Mouse (Mus musculus) hindbrain, embryonic 16.5 days (tissue): ENCODE data around the gene Dph2. TPM values are rescaled to one million over a fixed set of nuclear protein-coding genes. Genes with fewer than 3 reads are reported as not detected.

Source experiments
- ATAC-seq: fragments of 200-750 bp; cut with Nextera tagmentation; 2 replicates; pipeline ENCODE4 v1.8.0; 2017; ENCODE audit warnings: moderate TSS enrichment, moderate library complexity
- H3K27ac ChIP-seq: fragments of 300-500 bp; sonication (generic); 2 replicates; pipeline ENCODE4 v1.5.1; 2014; ENCODE audit warnings: low read depth, mild to moderate bottlenecking, control low read depth, low read length, moderate library complexity
- H3K27me3 ChIP-seq: fragments of 300-500 bp; sonication (generic); replicated peaks from 2 replicates; pipeline ENCODE4 v1.6.1; 2014; ENCODE audit warnings: low read length; ENCODE audit not compliant: control insufficient read depth, insufficient read depth
- H3K36me3 ChIP-seq: fragments of 300-500 bp; sonication (generic); 2 replicates; pipeline ENCODE4 v1.6.1; 2014; ENCODE audit warnings: mild to moderate bottlenecking, low read length, moderate library complexity, mixed read lengths; ENCODE audit not compliant: control insufficient read depth, insufficient read depth
- H3K4me1 ChIP-seq: fragments of 300-500 bp; sonication (generic); 2 replicates; pipeline ENCODE4 v1.6.1; 2014; ENCODE audit warnings: low read depth, low read length; ENCODE audit not compliant: control insufficient read depth, insufficient read depth
- H3K4me2 ChIP-seq: fragments of 300-500 bp; sonication (generic); 2 replicates; pipeline ENCODE4 v1.6.1; 2014; ENCODE audit warnings: mild to moderate bottlenecking, low read length, control low read depth, moderate library complexity
- H3K4me3 ChIP-seq: fragments of 300-500 bp; sonication (generic); 2 replicates; pipeline ENCODE4 v1.5.1; 2014; ENCODE audit warnings: mild to moderate bottlenecking, low read length, control low read depth, moderate library complexity
- H3K9ac ChIP-seq: fragments of 300-500 bp; sonication (generic); 2 replicates; pipeline ENCODE4 v1.6.1; 2014; ENCODE audit warnings: low read depth, mild to moderate bottlenecking, control low read depth, low read length, moderate library complexity
- H3K9me3 ChIP-seq: fragments of 300-500 bp; sonication (generic); 2 replicates; pipeline ENCODE4 v1.6.1; 2014; ENCODE audit warnings: mild to moderate bottlenecking, low read length, moderate library complexity; ENCODE audit not compliant: control insufficient read depth
- WGBS: fragments of 180-500 bp; shearing (Covaris S2); extraction: QIAGEN DNeasy Blood & Tissue Kit; methylation state at CpG from one replicate; pipeline ENCODE4 v1.1.7; 2014; 5-methylcytosine and 5-hydroxymethylcytosine counted together
- polyA plus RNA-seq: library from polyadenylated mRNA; unstranded; fragments of >200 nt; fragmentation: Nextera tagmentation; extraction: Ambion mirVana; gene quantifications from 2 replicates; pipeline ENCODE4 v1.2.1, GENCODE M21; 2015

The Dph2 gene
- polyA plus RNA-seq = 21.8 and 24.0 TPM in 2 replicates

DNA sequence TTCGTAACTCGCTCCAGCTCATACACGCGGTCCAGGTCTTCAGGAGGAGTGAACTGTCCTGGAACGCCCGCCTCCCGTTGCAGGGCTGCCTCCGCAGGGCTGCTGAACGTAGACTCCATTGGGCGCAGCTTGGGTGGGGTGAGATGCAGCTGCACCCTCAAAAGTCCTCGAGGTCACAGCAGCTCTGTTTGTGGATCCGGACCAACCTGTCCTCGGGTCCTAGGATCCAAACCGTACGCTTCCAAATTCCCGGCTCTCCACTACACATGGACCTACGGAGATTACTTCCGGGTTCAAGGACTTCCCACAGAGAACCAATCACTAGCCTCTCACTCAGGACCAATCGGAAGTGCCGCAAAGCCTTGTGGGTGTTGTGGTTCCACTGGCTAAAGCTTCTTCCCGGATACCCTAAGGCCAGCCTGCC is at the start of gene Dph2:
Gene Dph2 (minus strand): TSS at position 295 of the 424 bp plus-strand sequence.
- Histone ChIP-seq H3K4me3 (peak within 1 kb of the TSS; percentile 76), H3K27me3 (no peaks in the 10 kb centered on the region), H3K36me3 (peaks cover 11% of the 10 kb centered on the region), H3K4me2 (peak within 1 kb of the TSS; percentile 90), H3K4me1 (peaks cover 15% of the 10 kb centered on the region), H3K9me3 (no peaks in the 10 kb centered on the region), H3K9ac (peak within 1 kb of the TSS; percentile 64), H3K27ac (no peak within 1 kb of the TSS)
- ATAC-seq = peak; percentile 86
- WGBS = 2% methylated on average over 21 of the region's 21 CpGs

DNA sequence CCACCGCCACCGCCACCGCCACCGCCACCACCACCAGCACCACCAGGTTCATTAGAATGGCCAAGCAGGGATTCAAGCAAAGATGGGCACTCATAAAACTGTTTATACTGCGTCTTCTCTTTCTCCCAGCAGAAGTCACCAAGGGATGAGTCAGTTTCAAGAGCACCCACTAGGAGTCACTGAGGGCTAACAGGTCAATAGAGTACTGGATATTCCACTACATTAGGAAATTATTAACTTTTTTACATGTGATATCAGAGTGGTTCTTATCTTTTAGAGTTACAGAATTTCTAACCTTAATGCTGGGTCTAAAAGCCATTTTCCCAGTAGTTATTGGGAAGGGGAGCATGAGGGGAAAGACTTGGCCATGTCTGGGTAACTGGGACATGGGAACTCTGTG is 45.1 kb upstream of the Dph2 start:
- ATAC-seq = no peak
- Histone ChIP-seq H3K9me3 (no peaks in the 10 kb centered on the region), H3K27me3 (no peaks in the 10 kb centered on the region), H3K9ac (no peak overlapping the region), H3K4me3 (no peak overlapping the region), H3K4me1 (no peaks in the 10 kb centered on the region), H3K27ac (no peak overlapping the region), H3K36me3 (peaks cover 6% of the 10 kb centered on the region), H3K4me2 (no peak overlapping the region)
- WGBS = 99% methylated on average over 5 of the region's 5 CpGs

DNA sequence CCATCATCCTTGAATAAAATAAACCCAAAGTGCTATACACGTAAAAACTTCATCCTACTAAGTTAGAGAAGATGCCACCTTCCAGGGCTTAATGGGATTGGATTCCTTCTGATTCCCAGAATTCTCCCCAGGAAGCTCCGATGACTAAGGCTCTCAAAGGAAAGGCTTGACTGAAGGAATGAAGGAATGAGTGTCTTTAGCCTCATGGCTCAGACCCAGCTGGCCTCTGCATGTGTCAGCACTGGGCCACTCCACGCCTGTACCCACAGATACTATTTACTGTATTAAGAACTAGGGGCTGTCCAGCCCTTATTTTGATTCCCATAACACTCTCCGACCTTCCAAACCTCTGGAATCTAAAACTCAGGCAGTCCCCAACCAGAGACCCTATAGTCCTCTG is 42.2 kb upstream of the Dph2 start:
- 88% methylated on average over 4 of the region's 4 CpGs for WGBS

DNA sequence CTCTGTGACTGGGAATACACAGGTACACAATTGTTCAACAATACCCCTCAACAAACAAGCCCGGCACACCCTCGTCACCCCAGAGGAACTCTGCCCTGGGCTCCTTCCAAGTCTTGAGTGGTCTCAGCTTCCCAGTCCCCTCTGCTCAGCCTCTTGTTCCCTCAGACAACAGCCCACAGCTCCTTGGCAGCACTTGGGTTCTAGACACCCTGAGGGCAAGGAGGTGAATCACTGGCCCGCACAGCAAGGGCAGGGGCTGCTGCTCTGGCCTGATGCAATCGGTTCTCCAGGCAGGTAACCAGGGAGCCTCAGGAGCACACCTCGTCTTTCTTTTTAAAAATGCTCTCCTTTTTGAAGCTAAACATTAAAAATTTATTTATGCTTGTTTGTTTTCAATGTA is 41.4 kb upstream of the Dph2 start:
- 83% methylated on average over 5 of the region's 5 CpGs for WGBS
- no peak overlapping the region for H3K4me3 ChIP-seq

More for the DNA sequence above, 42.2 kb upstream of the Dph2 start:
- Histone ChIP-seq H3K4me2 (no peak overlapping the region), H3K27ac (no peak overlapping the region), H3K27me3 (peaks cover 8% of the 10 kb centered on the region; the same call in 1 of the 2 replicates), H3K4me3 (no peak overlapping the region), H3K36me3 (peaks cover 2% of the 10 kb centered on the region; the same call in 1 of the 2 replicates), H3K9ac (no peak overlapping the region), H3K4me1 (peaks cover 8% of the 10 kb centered on the region), H3K9me3 (no peaks in the 10 kb centered on the region)
- ATAC-seq = no peak

DNA sequence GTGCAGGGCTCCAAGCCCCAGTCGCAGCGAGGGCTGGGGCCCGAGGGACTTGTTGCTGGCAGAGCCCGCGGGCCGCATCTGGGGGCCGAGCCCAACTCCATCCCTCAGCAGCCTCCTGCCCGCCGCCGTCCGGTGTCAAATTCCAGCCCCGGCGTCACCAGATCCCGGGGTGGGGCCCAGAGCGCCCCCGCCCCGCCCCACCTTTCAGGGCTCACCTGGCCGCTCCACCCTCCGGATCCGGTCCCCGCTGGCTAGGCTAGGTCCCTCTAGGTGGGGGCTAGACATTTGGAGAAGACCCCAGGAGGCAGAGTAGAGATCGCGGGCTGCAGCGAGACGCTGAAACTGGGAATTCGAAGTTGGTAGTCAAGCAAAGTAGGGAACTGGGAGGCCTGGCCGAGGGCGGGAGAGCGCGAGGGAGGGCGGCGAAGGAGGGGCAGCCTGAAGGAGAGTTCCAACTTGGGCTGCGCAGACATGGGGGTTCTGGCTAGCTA is 37.6 kb upstream of the Dph2 start, which contains the start of gene Artn:
Gene Artn (minus strand): TSS at position 373 of the 491 bp plus-strand sequence.
- no peak for ATAC-seq
- H3K9ac ChIP-seq = peak within 1 kb of the TSS; percentile 44
- peaks cover 20% of the 10 kb centered on the region for H3K4me1 ChIP-seq
- no peak within 1 kb of the TSS for H3K27ac ChIP-seq
- H3K27me3 ChIP-seq = peaks cover 13% of the 10 kb centered on the region
- H3K36me3 ChIP-seq = no peaks in the 10 kb centered on the region; the same call in 1 of the 2 replicates
- H3K9me3 ChIP-seq = no peaks in the 10 kb centered on the region
- peak within 1 kb of the TSS; percentile 32 for H3K4me3 ChIP-seq
- under 1% methylated on average over 31 of the region's 33 CpGs for WGBS
- H3K4me2 ChIP-seq = peak within 1 kb of the TSS; percentile 63

More for the DNA sequence above, 41.4 kb upstream of the Dph2 start:
- no peaks in the 10 kb centered on the region for H3K9me3 ChIP-seq
- H3K36me3 ChIP-seq = peaks cover 2% of the 10 kb centered on the region; the same call in 1 of the 2 replicates
- H3K27me3 ChIP-seq = peaks cover 13% of the 10 kb centered on the region
- H3K4me2 ChIP-seq = no peak overlapping the region
- no peak for ATAC-seq
- no peak overlapping the region for H3K27ac ChIP-seq
- no peak overlapping the region for H3K9ac ChIP-seq
- peaks cover 14% of the 10 kb centered on the region for H3K4me1 ChIP-seq

DNA sequence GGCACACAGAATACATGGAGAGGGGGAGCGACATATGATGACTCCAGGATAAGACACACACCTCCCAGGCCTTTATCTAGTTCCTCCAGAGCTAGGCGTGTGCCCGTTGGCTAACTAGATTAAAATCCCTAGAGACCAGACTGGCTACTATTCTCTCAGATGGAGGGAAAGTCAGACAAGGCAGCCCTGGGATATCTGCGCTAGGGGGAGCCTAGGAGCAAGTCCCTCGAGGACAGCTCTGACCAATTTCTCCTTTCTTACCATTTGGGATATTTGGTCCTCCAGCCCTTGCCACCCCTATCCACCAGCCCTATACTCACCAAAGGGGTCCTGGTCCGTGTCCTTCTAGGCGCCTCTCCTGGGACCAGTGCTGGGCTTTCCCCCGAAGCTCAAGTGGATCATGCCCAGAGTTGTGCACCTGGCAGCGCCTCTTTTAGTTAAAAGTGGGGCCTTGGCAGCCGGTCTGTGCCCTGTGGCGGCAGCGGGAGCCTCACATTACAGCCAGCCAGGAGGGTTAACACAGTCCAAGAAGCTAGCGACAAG is 36.9 kb upstream of the Dph2 start:
- H3K27me3 ChIP-seq = peaks cover 13% of the 10 kb centered on the region
- no peaks in the 10 kb centered on the region; the same call in 1 of the 2 replicates for H3K36me3 ChIP-seq
- H3K4me3 ChIP-seq = peak overlapping the region; percentile 32; the same call in 1 of the 2 replicates
- peak; percentile 10; the same call in 1 of the 2 replicates for ATAC-seq
- WGBS = 3% methylated on average over 13 of the region's 13 CpGs
- no peaks in the 10 kb centered on the region for H3K9me3 ChIP-seq
- H3K4me1 ChIP-seq = peaks cover 20% of the 10 kb centered on the region
- H3K27ac ChIP-seq = no peak overlapping the region
- peak overlapping the region; percentile 44; the same call in 1 of the 2 replicates for H3K9ac ChIP-seq
- peak overlapping the region; percentile 63 for H3K4me2 ChIP-seq

DNA sequence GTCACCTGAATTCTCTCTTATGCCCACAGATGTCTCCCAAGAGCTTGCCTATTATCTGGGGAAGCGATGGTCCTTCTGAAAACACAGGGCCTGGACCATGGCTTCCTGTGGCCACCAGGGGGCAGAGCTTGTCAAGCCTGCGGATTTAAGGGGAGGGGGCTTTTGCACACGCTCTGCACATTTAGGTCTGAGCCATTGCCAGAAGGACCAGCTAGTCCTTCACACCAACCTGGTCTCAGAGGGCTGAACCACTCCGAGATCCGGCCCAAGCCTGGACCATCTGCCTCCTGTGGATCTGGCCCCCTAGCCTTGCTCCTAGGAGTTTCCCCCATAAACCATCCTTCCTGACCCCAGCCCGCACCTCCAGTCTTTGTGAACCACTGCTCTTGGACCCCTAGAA is 36.4 kb upstream of the Dph2 start:
- peaks cover 13% of the 10 kb centered on the region for H3K27me3 ChIP-seq
- WGBS = 10% methylated on average over 6 of the region's 6 CpGs

DNA sequence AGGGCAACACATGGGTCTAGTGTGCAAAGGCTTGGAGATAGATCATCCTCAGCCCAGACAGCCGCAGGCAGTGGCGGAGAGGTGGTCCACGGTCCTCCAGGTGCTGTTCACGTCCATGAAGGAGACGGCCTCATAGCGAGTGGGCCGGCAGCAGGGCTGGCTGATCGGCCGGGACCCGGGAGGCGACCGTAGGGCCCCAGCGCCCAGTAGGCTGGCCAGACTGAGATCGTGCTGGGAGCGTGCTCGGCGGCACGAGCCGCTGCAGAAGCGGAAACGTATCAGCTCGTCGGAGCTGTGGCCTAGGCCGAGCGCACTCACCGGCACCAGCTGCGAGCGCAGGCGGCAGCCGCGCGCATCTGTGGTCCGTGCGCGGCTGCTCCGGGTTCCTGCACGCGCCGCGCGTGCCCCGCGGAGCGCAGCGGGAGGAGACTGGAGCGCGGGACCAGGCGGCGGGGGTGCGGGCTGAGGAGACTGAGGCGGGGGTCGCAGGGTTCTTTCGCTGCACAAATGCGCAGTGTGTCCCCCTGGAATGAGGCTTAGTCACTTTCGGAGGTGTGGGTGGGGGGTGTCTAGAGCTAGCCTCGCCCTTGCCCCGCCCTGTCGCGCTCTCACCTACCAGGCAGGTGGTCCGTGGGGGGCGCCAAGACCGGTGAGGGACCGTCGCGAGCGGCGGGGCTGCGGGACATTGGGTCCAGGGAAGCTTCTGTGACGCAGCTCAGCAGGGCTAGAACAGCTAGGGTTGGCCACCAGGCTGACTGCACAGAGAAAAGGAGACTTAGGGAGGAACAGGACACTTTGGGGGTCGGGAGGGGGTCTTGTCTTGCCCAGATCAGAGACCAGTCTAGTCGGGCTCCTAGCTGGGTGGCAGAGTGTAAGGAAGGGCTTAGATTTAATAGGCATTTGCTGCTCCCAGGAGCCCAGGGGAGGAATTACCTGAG is 35.0 kb upstream of the Dph2 start:
- Histone ChIP-seq H3K4me1 (peaks cover 20% of the 10 kb centered on the region), H3K27me3 (peaks cover 15% of the 10 kb centered on the region), H3K9me3 (no peaks in the 10 kb centered on the region), H3K4me3 (peak overlapping the region; percentile 47), H3K27ac (no peak overlapping the region; the same call in 1 of the 2 replicates), H3K4me2 (peak overlapping the region; percentile 82), H3K9ac (peak overlapping the region; percentile 73), H3K36me3 (no peaks in the 10 kb centered on the region)
- 2% methylated on average over 61 of the region's 71 CpGs for WGBS
- ATAC-seq = peak; percentile 78

More for the DNA sequence above, 36.4 kb upstream of the Dph2 start:
- Histone ChIP-seq H3K9ac (no peak overlapping the region), H3K4me2 (0 out of 2 replicates have a peak overlapping the region, but pooled peaks have one; percentile 13), H3K9me3 (no peaks in the 10 kb centered on the region), H3K4me1 (peaks cover 20% of the 10 kb centered on the region), H3K4me3 (no peak overlapping the region), H3K36me3 (no peaks in the 10 kb centered on the region; the same call in 1 of the 2 replicates), H3K27ac (no peak overlapping the region)
- peak; percentile 44 for ATAC-seq
